Mouse (Mus musculus) liver, adult (tissue): ENCODE results near the gene Aldh3a2.

Experiments used
- GATA4 ChIP-seq: IDR thresholded peaks from 2 replicates; pipeline ENCODE4 v1.6.1; 2014; ENCODE audit warnings: mild to moderate bottlenecking, low read length; ENCODE audit not compliant: insufficient replicate concordance

Gene Aldh3a2

DNA sequence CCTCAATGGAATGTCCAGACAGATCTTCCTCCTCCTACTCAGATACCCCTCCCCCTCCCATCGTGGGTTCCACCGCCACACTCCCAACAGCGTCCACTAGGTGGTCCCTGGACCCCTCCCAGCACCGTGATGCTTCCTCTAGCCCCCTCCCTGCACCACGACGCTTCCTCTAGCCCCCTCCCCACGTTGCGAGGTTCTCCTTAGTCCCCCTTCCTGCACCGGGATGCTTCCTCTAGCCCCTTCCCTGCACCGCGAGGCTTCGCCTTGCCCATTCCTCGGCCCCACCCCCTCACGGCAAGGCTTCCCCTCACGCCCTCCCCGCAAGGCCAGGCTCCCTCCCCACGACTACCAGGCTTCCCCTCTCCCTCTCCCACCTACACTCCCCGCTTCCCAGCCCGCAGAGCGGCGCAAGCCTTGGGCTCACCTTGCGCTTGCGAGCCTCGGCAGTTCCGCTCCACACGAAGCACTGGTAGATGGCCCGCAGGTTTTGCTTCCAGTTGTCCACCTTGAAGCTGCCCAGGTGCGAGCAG lies 92.9 kb downstream of the Aldh3a2 start:
- no peak for TF ChIP-seq GATA4
